Mouse (Mus musculus) testis, adult 2 months (tissue): ENCODE results near the gene Sh3bgrl.

Experiments used
- CTCF ChIP-seq: fragments of 200-500 bp; IDR thresholded peaks from 2 replicates; pipeline ENCODE4 v1.5.1; 2012; ENCODE audit warnings: low read depth, mild to moderate bottlenecking, inconsistent platforms, low read length, moderate library complexity; ENCODE audit not compliant: control insufficient read depth, insufficient read depth, insufficient replicate concordance
- POLR2A ChIP-seq: fragments of 200-500 bp; IDR thresholded peaks from 2 replicates; pipeline ENCODE4 v1.6.1; 2012; ENCODE audit warnings: low read depth, mild to moderate bottlenecking, inconsistent platforms, low read length, moderate library complexity; ENCODE audit not compliant: control insufficient read depth

DNA sequence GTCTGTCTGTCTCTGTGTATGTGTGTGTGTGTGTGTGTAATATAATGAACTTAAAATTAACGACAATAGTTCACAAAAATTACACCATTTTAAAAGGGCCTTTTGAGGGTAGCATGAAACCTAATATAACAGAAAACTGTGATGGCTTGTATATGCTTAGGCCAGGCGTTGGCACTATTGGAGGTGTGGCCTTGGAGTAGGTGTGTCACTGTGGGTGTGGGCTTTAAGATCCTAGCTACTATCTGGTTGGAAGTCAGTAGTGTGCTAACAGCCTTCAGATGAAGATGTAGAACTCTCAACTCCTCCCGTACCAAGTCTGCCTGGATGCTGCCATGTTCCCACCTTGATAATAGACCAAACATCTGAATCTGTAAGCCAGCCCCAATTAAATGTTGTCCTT, 23.4 kb upstream of the Sh3bgrl start:
- no peak for TF ChIP-seq CTCF
- TF ChIP-seq POLR2A, result no peak
